Mouse (Mus musculus): ENCODE measurements at regions not wholly inside any gene's neighbourhood (a gene's known extent, or its start where the extent isn't known, plus 50 kb on each side); places are given as distances from the start of the nearest gene placed in this dataset.
"Not testable (repeated sequence)": the region's sequence is repeated elsewhere in the genome, so short reads cannot be mapped to it uniquely, and the experiment has no call there.

- H3K36me3 ChIP-seq (ENCODE audit: control insufficient read depth, insufficient read depth, low read length) = no peaks in the 10 kb centered on the region
- no peak overlapping the region for H3K4me2 ChIP-seq (ENCODE audit: low read length)
- peaks cover 4% of the 10 kb centered on the region in 2 experiments; a peak in 2 of 4 replicates for H3K4me1 ChIP-seq (ENCODE audit: control insufficient read depth in 2 of 2, insufficient read depth in 2 of 2, low read length in 2 of 2)
- H3K4me3 ChIP-seq (ENCODE audit: control insufficient read depth in 1 of 2, insufficient read depth in 1 of 2, low read depth in 1 of 2, low read length in 2 of 2) = no peak overlapping the region
- no peak overlapping the region for H3K27ac ChIP-seq (replicated peaks in 1 of 2; ENCODE audit: control insufficient read depth in 1 of 2, insufficient read depth in 1 of 2, low read depth in 2 of 2, low read length in 2 of 2)
- no peaks in the 10 kb centered on the region for H3K9me3 ChIP-seq (ENCODE audit: control insufficient read depth, low read length)
- ATAC-seq (ENCODE audit: insufficient number of reproducible peaks, insufficient read depth, low FRiP score, low read depth) = no peak
- no peaks in the 10 kb centered on the region for H3K27me3 ChIP-seq (ENCODE audit: control insufficient read depth, insufficient read depth, low read length)
- no peak overlapping the region for H3K9ac ChIP-seq (ENCODE audit: low read length)
- WGBS = 79% methylated on average over 1 of the region's 1 CpGs
Observed at GRCm38 (mm10) chr2:17918861-17919648, 77.7 kb downstream of the H2al2a start.

GRCm38 (mm10) chr2:17917238-17917946 lies 79.4 kb downstream of the H2al2a start:
- 16% methylated on average over 8 of the region's 8 CpGs for WGBS
- no peaks in the 10 kb centered on the region for H3K9me3 ChIP-seq (ENCODE audit: control insufficient read depth, low read length)
- no peak overlapping the region; a peak in 1 of 4 replicates for H3K27ac ChIP-seq (replicated peaks in 1 of 2; ENCODE audit: control insufficient read depth in 1 of 2, insufficient read depth in 1 of 2, low read depth in 2 of 2, low read length in 2 of 2)
- no peaks in the 10 kb centered on the region for H3K36me3 ChIP-seq (ENCODE audit: control insufficient read depth, insufficient read depth, low read length)
- H3K4me1 ChIP-seq (ENCODE audit: control insufficient read depth in 2 of 2, insufficient read depth in 2 of 2, low read length in 2 of 2) = peaks cover 4% of the 10 kb centered on the region in 2 experiments; a peak in 2 of 4 replicates
- peak overlapping the region; percentile 52 for H3K4me2 ChIP-seq (ENCODE audit: low read length)
- H3K27me3 ChIP-seq (ENCODE audit: control insufficient read depth, insufficient read depth, low read length) = no peaks in the 10 kb centered on the region
- no peak for ATAC-seq (ENCODE audit: insufficient number of reproducible peaks, insufficient read depth, low FRiP score, low read depth)
- H3K9ac ChIP-seq (ENCODE audit: low read length) = no peak overlapping the region
- H3K4me3 ChIP-seq (ENCODE audit: control insufficient read depth in 1 of 2, insufficient read depth in 1 of 2, low read depth in 1 of 2, low read length in 2 of 2) = peak overlapping the region in 1 of 2 experiments; percentile 12; a peak in 1 of 4 replicates

GRCm38 (mm10) chr2:17902616-17903015 lies 94.1 kb downstream of the H2al2a start:
- no peak overlapping the region for H3K27ac ChIP-seq (replicated peaks in 1 of 2; ENCODE audit: control insufficient read depth in 1 of 2, insufficient read depth in 1 of 2, low read depth in 2 of 2, low read length in 2 of 2)
- WGBS = 92% methylated on average over 1 of the region's 1 CpGs
- H3K4me3 ChIP-seq (ENCODE audit: control insufficient read depth in 1 of 2, insufficient read depth in 1 of 2, low read depth in 1 of 2, low read length in 2 of 2) = no peak overlapping the region
- H3K9ac ChIP-seq (ENCODE audit: low read length) = no peak overlapping the region
- no peaks in the 10 kb centered on the region for H3K27me3 ChIP-seq (ENCODE audit: control insufficient read depth, insufficient read depth, low read length)
- no peak overlapping the region for H3K4me2 ChIP-seq (ENCODE audit: low read length)
- no peaks in the 10 kb centered on the region for H3K36me3 ChIP-seq (ENCODE audit: control insufficient read depth, insufficient read depth, low read length)
- H3K4me1 ChIP-seq (ENCODE audit: control insufficient read depth in 2 of 2, insufficient read depth in 2 of 2, low read length in 2 of 2) = no peaks in the 10 kb centered on the region
- no peak for ATAC-seq (ENCODE audit: insufficient number of reproducible peaks, insufficient read depth, low FRiP score, low read depth)
- H3K9me3 ChIP-seq (ENCODE audit: control insufficient read depth, low read length) = no peaks in the 10 kb centered on the region

- H3K9ac ChIP-seq (ENCODE audit: low read length) = no peak overlapping the region
- H3K27me3 ChIP-seq (ENCODE audit: control insufficient read depth, insufficient read depth, low read length) = no peaks in the 10 kb centered on the region
- H3K9me3 ChIP-seq (ENCODE audit: control insufficient read depth, low read length) = no peaks in the 10 kb centered on the region
- no peak overlapping the region for H3K4me3 ChIP-seq (ENCODE audit: control insufficient read depth in 1 of 2, insufficient read depth in 1 of 2, low read depth in 1 of 2, low read length in 2 of 2)
- 0 out of 2 replicates have a peak overlapping the region, but pooled peaks have one; percentile 22 for H3K4me2 ChIP-seq (ENCODE audit: low read length)
- no peaks in the 10 kb centered on the region for H3K36me3 ChIP-seq (ENCODE audit: control insufficient read depth, insufficient read depth, low read length)
- no peak overlapping the region for H3K27ac ChIP-seq (replicated peaks in 1 of 2; ENCODE audit: control insufficient read depth in 1 of 2, insufficient read depth in 1 of 2, low read depth in 2 of 2, low read length in 2 of 2)
- ATAC-seq (ENCODE audit: insufficient number of reproducible peaks, insufficient read depth, low FRiP score, low read depth) = no peak
- no peaks in the 10 kb centered on the region for H3K4me1 ChIP-seq (ENCODE audit: control insufficient read depth in 2 of 2, insufficient read depth in 2 of 2, low read length in 2 of 2)
- 35% methylated on average over 8 of the region's 8 CpGs for WGBS
Observed at GRCm38 (mm10) chr2:17900202-17900601, 96.6 kb downstream of the H2al2a start.

DNA sequence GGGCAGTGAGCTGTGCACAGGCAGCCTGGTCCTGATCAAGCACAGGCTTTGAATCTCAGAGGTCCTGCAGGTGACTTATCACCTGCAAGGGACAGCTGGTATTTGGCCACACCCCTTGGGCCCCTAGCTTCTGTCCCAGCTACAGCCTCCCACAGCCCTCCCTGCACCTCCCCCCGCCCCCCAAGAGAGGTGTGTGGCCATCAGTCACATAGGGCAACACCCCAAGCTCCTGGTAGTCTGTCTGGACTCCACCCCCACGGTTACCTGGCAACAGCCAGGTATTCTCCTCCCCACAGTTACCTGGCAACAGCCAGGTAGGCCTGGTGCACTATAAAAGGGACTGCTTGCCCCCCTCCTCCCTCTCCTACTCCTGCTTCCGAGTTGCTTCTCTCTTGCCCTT lies 98.0 kb downstream of the H2al2a start:
- no peak for ATAC-seq (ENCODE audit: insufficient number of reproducible peaks, insufficient read depth, low FRiP score, low read depth)
- H3K36me3 ChIP-seq (ENCODE audit: control insufficient read depth, insufficient read depth, low read length) = no peaks in the 10 kb centered on the region
- H3K9me3 ChIP-seq (ENCODE audit: control insufficient read depth, low read length) = peaks cover under 1% of the 10 kb centered on the region; the same call in 1 of the 2 replicates
- H3K4me1 ChIP-seq (ENCODE audit: control insufficient read depth in 2 of 2, insufficient read depth in 2 of 2, low read length in 2 of 2) = no peaks in the 10 kb centered on the region
- H3K27me3 ChIP-seq (ENCODE audit: control insufficient read depth, insufficient read depth, low read length) = no peaks in the 10 kb centered on the region
- no peak overlapping the region for H3K27ac ChIP-seq (replicated peaks in 1 of 2; ENCODE audit: control insufficient read depth in 1 of 2, insufficient read depth in 1 of 2, low read depth in 2 of 2, low read length in 2 of 2)
- WGBS = 42% methylated on average over 3 of the region's 3 CpGs
- H3K9ac ChIP-seq (ENCODE audit: low read length) = no peak overlapping the region
- H3K4me2 ChIP-seq (ENCODE audit: low read length) = no peak overlapping the region
- H3K4me3 ChIP-seq (ENCODE audit: control insufficient read depth in 1 of 2, insufficient read depth in 1 of 2, low read depth in 1 of 2, low read length in 2 of 2) = no peak overlapping the region

DNA sequence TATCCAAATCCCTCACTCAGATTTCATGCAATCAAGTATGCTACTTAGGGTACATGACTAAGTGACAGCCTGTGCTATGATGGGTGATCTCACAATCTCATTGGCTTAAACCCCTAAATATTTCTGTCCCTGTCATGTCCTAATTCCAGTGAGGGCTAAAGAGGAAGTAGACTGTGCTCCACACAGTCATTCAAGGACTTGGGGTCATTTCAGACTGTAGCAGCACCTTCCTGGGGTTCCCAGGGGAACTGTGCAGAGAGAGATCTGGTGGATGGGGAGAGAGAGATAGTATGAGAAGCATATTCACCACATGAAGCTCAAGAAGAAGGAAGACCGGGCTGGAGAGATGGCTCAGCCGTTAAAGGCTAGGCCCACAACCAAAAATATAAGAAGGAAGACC lies 100.7 kb downstream of the H2al2a start:
- no peak for ATAC-seq (ENCODE audit: insufficient number of reproducible peaks, insufficient read depth, low FRiP score, low read depth)
- Histone ChIP-seq H3K4me3 (ENCODE audit: control insufficient read depth in 1 of 2, insufficient read depth in 1 of 2, low read depth in 1 of 2, low read length in 2 of 2) (no peak overlapping the region), H3K27me3 (ENCODE audit: control insufficient read depth, insufficient read depth, low read length) (no peaks in the 10 kb centered on the region), H3K9me3 (ENCODE audit: control insufficient read depth, low read length) (peaks cover 5% of the 10 kb centered on the region; the same call in 1 of the 2 replicates), H3K9ac (ENCODE audit: low read length) (no peak overlapping the region), H3K4me2 (ENCODE audit: low read length) (no peak overlapping the region), H3K36me3 (ENCODE audit: control insufficient read depth, insufficient read depth, low read length) (no peaks in the 10 kb centered on the region), H3K4me1 (ENCODE audit: control insufficient read depth in 2 of 2, insufficient read depth in 2 of 2, low read length in 2 of 2) (no peaks in the 10 kb centered on the region), H3K27ac (replicated peaks in 1 of 2; ENCODE audit: control insufficient read depth in 1 of 2, insufficient read depth in 1 of 2, low read depth in 2 of 2, low read length in 2 of 2) (no peak overlapping the region)
- 98% methylated on average over 2 of the region's 2 CpGs for WGBS

GRCm38 (mm10) chr2:17892661-17893060 lies 104.1 kb downstream of the H2al2a start:
- not testable (repeated sequence) for ATAC-seq (ENCODE audit: insufficient number of reproducible peaks, insufficient read depth, low FRiP score, low read depth); H3K9me3 ChIP-seq (ENCODE audit: control insufficient read depth, low read length); H3K4me1 ChIP-seq (ENCODE audit: control insufficient read depth in 2 of 2, insufficient read depth in 2 of 2, low read length in 2 of 2); H3K4me3 ChIP-seq (ENCODE audit: control insufficient read depth in 1 of 2, insufficient read depth in 1 of 2, low read depth in 1 of 2, low read length in 2 of 2); H3K4me2 ChIP-seq (ENCODE audit: low read length); H3K27me3 ChIP-seq (ENCODE audit: control insufficient read depth, insufficient read depth, low read length); H3K36me3 ChIP-seq (ENCODE audit: control insufficient read depth, insufficient read depth, low read length); H3K9ac ChIP-seq (ENCODE audit: low read length); H3K27ac ChIP-seq (replicated peaks in 1 of 2; ENCODE audit: control insufficient read depth in 1 of 2, insufficient read depth in 1 of 2, low read depth in 2 of 2, low read length in 2 of 2)
- 94% methylated on average over 7 of the region's 7 CpGs for WGBS

Data from heart, embryonic 14.5 days (tissue).